Mouse (Mus musculus) lung, postnatal 36 days (tissue): ENCODE measurements around the gene Ankrd60.

ENCODE experiments used
- DNase-seq: peaks from one replicate; pipeline ENCODE4 v3.0.0; 2022; ENCODE audit warnings: mixed read lengths

The Ankrd60 gene

GRCm38 (mm10) chr2:173577669-173578557, at the start of gene Ankrd60:
Gene Ankrd60 (minus strand): TSS chr2:173578365.
- DNase-seq = peak; percentile 2

GRCm38 (mm10) chr2:173625786-173626185, 47.6 kb upstream of the Ankrd60 start:
- no peak for DNase-seq

- peak; percentile 17 for DNase-seq
These were observed 46.5 kb upstream of the Ankrd60 start for GRCm38 (mm10) chr2:173624667-173625066.

- DNase-seq = peak; percentile 17
These were observed 44.0 kb upstream of the Ankrd60 start for GRCm38 (mm10) chr2:173622173-173622601.

- no peak for DNase-seq
These were observed 42.5 kb upstream of the Ankrd60 start for GRCm38 (mm10) chr2:173620645-173621044.

GRCm38 (mm10) chr2:173619132-173619531, 41.0 kb upstream of the Ankrd60 start:
- peak; percentile 20 for DNase-seq

GRCm38 (mm10) chr2:173616156-173616555, 38.0 kb upstream of the Ankrd60 start:
- DNase-seq = no peak

GRCm38 (mm10) chr2:173615378-173616081, 37.4 kb upstream of the Ankrd60 start:
- DNase-seq = no peak

GRCm38 (mm10) chr2:173608020-173608958, 30.1 kb upstream of the Ankrd60 start:
- peak; percentile 93 for DNase-seq

- DNase-seq = no peak
These were observed 28.2 kb upstream of the Ankrd60 start for GRCm38 (mm10) chr2:173606415-173606804.

- DNase-seq = no peak
These were observed 27.7 kb upstream of the Ankrd60 start for GRCm38 (mm10) chr2:173605713-173606414.

- DNase-seq = no peak
These were observed 23.7 kb upstream of the Ankrd60 start for GRCm38 (mm10) chr2:173601861-173602260.

- DNase-seq = no peak
These were observed 17.2 kb upstream of the Ankrd60 start for GRCm38 (mm10) chr2:173595374-173595781.

- DNase-seq = no peak
These were observed 16.3 kb upstream of the Ankrd60 start for GRCm38 (mm10) chr2:173594313-173595063.

GRCm38 (mm10) chr2:173593841-173594240, 15.7 kb upstream of the Ankrd60 start:
- DNase-seq = no peak

- no peak for DNase-seq
These were observed 14.6 kb upstream of the Ankrd60 start for GRCm38 (mm10) chr2:173592781-173593180.

GRCm38 (mm10) chr2:173587411-173587810, 9.2 kb upstream of the Ankrd60 start:
- DNase-seq = no peak

GRCm38 (mm10) chr2:173586118-173586968, 8.2 kb upstream of the Ankrd60 start:
- DNase-seq = peak; percentile 71

GRCm38 (mm10) chr2:173585387-173586117, 7.4 kb upstream of the Ankrd60 start:
- peak; percentile 2 for DNase-seq

- DNase-seq = no peak
These were observed 6.2 kb upstream of the Ankrd60 start for GRCm38 (mm10) chr2:173584361-173584760.
